Mouse (Mus musculus): ENCODE measurements around the gene S100pbp. TPM values are rescaled to one million over a fixed set of nuclear protein-coding genes. Genes with fewer than 3 reads are reported as not detected.
A peak's percentile ranks its signal among the peaks of the same experiment; 100 is the strongest.
"Not testable (repeated sequence)": the region's sequence is repeated elsewhere in the genome, so short reads cannot be mapped to it uniquely, and the experiment has no call there.

Gene S100pbp
- polyA plus RNA-seq, 1 experiment from 2014 or later, result 18.5 TPM

DNA sequence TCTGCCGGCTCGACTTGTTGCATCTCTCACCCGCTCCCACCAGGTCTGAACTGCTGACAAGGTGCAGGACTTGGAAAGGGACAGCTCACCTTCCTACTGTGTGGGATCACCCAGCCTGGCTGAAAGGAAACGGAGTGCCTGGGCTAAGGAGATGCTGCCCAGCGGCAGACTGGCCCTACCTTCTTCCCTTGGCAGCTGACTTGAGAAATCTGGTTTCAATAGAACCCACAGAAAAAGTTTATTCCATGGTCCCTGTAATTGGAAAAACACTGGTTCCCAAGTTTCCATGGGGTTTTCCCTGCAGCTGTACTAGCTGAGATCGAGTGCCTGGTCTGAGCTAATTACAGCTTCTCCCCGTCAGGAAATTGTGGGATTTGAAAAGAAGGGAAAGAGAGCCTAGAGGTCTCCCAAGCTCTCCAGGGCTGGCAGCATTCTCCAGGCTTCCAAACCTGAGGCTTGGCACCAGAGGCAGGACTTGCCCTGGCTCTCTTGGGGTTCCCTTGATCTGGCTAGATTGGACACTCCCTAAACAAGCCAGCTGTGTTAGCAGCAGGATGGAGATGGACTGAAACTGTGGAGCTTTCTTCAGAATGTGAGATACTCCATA lies 29.1 kb upstream of the S100pbp start:
- Histone ChIP-seq H3K4me1 (peaks cover 51% of the 10 kb centered on the region), H3K36me3 (peaks cover 84% of the 10 kb centered on the region), H3K9ac (no peak overlapping the region), H3K27me3 (no peaks in the 10 kb centered on the region), H3K4me3 (replicated peaks) (0 out of 2 replicates have a peak overlapping the region, but pooled peaks have one; percentile 1), H3K4me2 (replicated peaks) (no peak overlapping the region), H3K9me3 (replicated peaks) (no peaks in the 10 kb centered on the region), H3K27ac (replicated peaks) (peak overlapping the region; percentile 80)
- WGBS, result 42% methylated on average over 7 of the region's 7 CpGs
- peak; percentile 58 for ATAC-seq (ENCODE audit: insufficient number of reproducible peaks, low FRiP score, low TSS enrichment, low read depth)

DNA sequence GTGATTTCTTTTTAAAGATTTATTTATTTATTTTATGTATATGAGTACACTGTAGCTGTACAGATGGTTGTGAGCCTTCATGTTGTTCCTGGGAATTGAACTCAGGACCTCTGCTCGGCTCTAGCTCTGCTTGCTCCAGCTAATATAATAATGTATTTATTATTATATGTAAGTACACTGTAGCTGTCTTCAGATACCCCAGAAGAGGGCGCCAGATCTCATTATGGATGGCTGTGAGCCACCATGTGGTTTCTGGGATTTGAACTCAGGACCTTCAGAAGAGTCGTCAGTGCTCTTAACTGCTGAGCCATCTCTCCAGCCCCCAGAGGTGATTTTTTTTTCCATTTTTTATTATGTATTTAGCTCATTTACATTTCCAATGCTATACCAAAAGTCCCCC lies 23.0 kb upstream of the S100pbp start:
- H3K36me3 ChIP-seq, result peaks cover 85% of the 10 kb centered on the region
- H3K9ac ChIP-seq; H3K4me2 ChIP-seq (replicated peaks); H3K4me1 ChIP-seq; H3K27me3 ChIP-seq; H3K27ac ChIP-seq (replicated peaks); ATAC-seq (ENCODE audit: insufficient number of reproducible peaks, low FRiP score, low TSS enrichment, low read depth); H3K4me3 ChIP-seq (replicated peaks); H3K9me3 ChIP-seq (replicated peaks): not testable (repeated sequence)
- WGBS, result 71% methylated on average over 3 of the region's 3 CpGs

DNA sequence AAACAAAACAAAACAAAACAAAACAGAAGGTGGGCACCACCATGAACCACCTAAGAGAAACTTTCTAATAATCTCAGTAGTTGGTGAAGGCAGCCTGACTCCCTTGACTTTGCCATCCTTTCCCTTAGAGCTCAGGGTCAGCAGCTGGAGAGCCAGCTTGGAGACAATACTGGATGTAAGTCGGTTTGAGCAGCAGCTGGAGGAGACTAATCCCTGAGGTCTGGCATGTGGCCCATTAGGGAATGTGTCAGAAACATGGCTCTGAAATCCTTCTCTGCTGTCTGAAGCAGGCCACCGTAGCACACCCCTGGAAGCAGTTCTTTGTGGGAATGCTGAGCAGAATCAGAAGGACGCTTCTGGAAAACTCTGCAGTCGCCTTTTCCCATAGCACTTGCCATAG lies 21.9 kb upstream of the S100pbp start:
- Histone ChIP-seq H3K4me1 (no peaks in the 10 kb centered on the region), H3K36me3 (peaks cover 85% of the 10 kb centered on the region), H3K27ac (replicated peaks) (no peak overlapping the region), H3K4me3 (replicated peaks) (no peak overlapping the region), H3K9ac (no peak overlapping the region), H3K9me3 (replicated peaks) (no peaks in the 10 kb centered on the region), H3K4me2 (replicated peaks) (no peak overlapping the region), H3K27me3 (no peaks in the 10 kb centered on the region)
- no peak for ATAC-seq (ENCODE audit: insufficient number of reproducible peaks, low FRiP score, low TSS enrichment, low read depth)
- WGBS, result 59% methylated on average over 4 of the region's 4 CpGs

DNA sequence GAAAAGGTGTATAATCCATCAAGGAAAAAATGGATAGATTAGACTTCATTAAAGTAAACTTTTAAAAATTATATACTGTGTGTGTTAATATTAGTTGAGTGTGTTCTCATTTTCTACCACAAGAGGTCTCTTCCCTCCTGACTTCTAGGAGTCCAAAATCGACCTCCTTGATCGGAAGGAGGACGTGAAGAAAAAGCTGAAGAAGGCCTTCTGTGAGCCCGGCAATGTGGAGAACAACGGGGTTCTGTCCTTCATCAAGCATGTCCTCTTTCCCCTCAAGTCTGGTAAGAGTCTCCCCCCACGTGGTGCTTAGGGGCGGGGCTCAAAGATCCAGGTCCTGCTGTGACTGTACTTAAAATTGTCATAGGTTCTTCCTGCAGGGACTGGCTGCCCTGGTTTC lies 20.0 kb upstream of the S100pbp start:
- H3K36me3 ChIP-seq, result peaks cover 84% of the 10 kb centered on the region
- H3K9ac ChIP-seq, result no peak overlapping the region
- H3K4me1 ChIP-seq, result no peaks in the 10 kb centered on the region
- H3K4me3 ChIP-seq (replicated peaks), result no peak overlapping the region
- H3K4me2 ChIP-seq (replicated peaks), result no peak overlapping the region
- H3K9me3 ChIP-seq (replicated peaks), result no peaks in the 10 kb centered on the region
- no peaks in the 10 kb centered on the region for H3K27me3 ChIP-seq
- H3K27ac ChIP-seq (replicated peaks), result no peak overlapping the region
- 50% methylated on average over 7 of the region's 7 CpGs for WGBS
- ATAC-seq (ENCODE audit: insufficient number of reproducible peaks, low FRiP score, low TSS enrichment, low read depth), result no peak

DNA sequence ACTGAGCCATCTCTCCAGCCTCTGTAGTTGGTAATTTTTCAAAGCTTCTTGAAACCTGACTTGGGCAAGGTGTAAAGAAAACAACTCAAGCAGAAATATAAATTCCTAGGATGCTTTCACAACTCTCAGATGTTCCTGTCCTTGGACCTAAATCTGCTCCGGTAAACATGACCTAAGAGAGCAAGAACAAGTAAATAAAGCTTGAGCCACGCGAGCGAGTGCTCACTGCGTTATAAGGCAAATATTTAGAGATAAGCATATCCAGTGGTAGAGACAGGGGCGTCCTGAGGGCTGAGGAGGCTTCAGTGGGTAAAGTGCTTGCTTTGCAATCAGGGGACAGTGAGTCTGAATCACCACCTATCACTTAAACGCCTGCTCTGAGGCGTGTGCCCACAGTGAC lies 17.3 kb upstream of the S100pbp start:
- WGBS, result 95% methylated on average over 8 of the region's 8 CpGs
- H3K9ac ChIP-seq, result no peak overlapping the region
- H3K9me3 ChIP-seq (replicated peaks), result no peaks in the 10 kb centered on the region
- H3K27ac ChIP-seq (replicated peaks), result no peak overlapping the region
- H3K4me3 ChIP-seq (replicated peaks), result no peak overlapping the region
- H3K36me3 ChIP-seq, result peaks cover 88% of the 10 kb centered on the region
- ATAC-seq (ENCODE audit: insufficient number of reproducible peaks, low FRiP score, low TSS enrichment, low read depth), result no peak
- no peak overlapping the region for H3K4me2 ChIP-seq (replicated peaks)
- no peaks in the 10 kb centered on the region for H3K27me3 ChIP-seq
- H3K4me1 ChIP-seq, result no peaks in the 10 kb centered on the region

DNA sequence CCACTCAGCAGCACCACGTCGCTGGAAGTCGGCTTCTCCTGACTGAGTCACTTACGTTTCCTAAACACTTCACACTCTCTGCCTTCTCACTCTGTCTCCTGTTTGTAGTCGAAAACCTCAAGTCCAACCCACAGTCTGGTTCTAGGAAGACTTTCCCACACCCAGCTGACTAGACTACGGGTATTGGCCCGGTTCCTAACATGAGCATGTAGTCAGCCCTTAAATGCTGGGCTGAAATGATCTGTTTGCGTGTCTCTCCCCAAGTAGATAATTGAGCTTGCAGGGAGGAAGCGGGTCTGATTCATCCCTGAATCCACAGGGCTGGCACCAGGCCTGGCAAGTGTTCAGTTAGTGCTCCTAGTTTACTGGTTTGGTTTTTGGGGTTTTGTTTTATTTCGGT lies 15.1 kb upstream of the S100pbp start:
- H3K4me1 ChIP-seq, result no peaks in the 10 kb centered on the region
- no peak overlapping the region for H3K9ac ChIP-seq
- H3K4me2 ChIP-seq (replicated peaks), result no peak overlapping the region
- peak; percentile 66; the same call in 1 of the 2 replicates for ATAC-seq (ENCODE audit: insufficient number of reproducible peaks, low FRiP score, low TSS enrichment, low read depth)
- WGBS, result 88% methylated on average over 10 of the region's 10 CpGs
- H3K27me3 ChIP-seq, result no peaks in the 10 kb centered on the region
- H3K36me3 ChIP-seq, result peaks cover 88% of the 10 kb centered on the region
- 0 out of 2 replicates have a peak overlapping the region, but pooled peaks have one; percentile 34 for H3K27ac ChIP-seq (replicated peaks)
- H3K4me3 ChIP-seq (replicated peaks), result no peak overlapping the region
- no peaks in the 10 kb centered on the region for H3K9me3 ChIP-seq (replicated peaks)

DNA sequence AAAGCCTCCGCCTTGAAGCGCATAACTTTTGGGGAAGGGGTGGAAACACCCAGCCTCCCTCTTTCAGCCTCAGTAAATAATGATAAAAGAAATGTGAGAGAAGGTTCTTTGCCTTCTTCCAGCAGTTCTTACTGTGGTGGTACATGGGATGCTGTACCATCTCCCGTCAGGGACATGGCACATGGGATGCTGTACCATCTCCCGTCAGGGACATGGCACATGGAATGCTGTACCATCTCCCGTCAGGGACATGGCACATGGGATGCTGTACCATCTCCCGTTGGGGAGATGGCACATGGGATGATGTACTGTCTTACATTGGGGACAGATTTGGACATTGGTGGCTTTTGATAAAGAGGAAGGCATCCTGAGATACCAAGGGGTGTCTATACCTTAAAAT lies 8.0 kb upstream of the S100pbp start:
- no peak overlapping the region for H3K4me2 ChIP-seq (replicated peaks)
- 95% methylated on average over 6 of the region's 6 CpGs for WGBS
- no peaks in the 10 kb centered on the region for H3K27me3 ChIP-seq
- H3K27ac ChIP-seq (replicated peaks), result no peak overlapping the region
- ATAC-seq (ENCODE audit: insufficient number of reproducible peaks, low FRiP score, low TSS enrichment, low read depth), result no peak
- H3K9me3 ChIP-seq (replicated peaks), result no peaks in the 10 kb centered on the region
- H3K4me3 ChIP-seq (replicated peaks), result no peak overlapping the region
- no peak overlapping the region for H3K9ac ChIP-seq
- no peaks in the 10 kb centered on the region for H3K4me1 ChIP-seq
- peaks cover 72% of the 10 kb centered on the region for H3K36me3 ChIP-seq

DNA sequence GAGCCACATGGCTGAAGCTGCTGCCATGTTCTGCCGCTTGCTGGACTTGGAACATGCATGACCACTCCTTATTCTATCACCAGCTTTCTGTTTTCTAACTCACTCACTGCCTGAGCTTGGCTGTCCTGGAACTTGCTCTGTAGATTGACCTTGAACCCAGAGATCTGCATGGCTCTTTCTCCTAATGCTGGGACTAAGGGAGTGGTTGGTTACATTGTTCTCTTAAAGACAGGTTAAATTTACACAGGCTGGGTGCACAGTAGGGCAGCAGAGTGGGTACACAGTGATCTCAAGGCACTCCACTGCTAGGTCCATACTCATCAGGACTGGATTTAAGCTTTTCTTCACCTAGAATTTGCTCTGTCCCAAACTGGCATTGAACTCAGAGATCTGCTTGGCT lies 4.8 kb upstream of the S100pbp start:
- H3K9me3 ChIP-seq (replicated peaks), result no peaks in the 10 kb centered on the region
- ATAC-seq (ENCODE audit: insufficient number of reproducible peaks, low FRiP score, low TSS enrichment, low read depth), result no peak
- H3K4me1 ChIP-seq, result peaks cover 14% of the 10 kb centered on the region
- no peak overlapping the region for H3K9ac ChIP-seq
- no peaks in the 10 kb centered on the region for H3K27me3 ChIP-seq
- H3K4me2 ChIP-seq (replicated peaks), result no peak overlapping the region
- H3K4me3 ChIP-seq (replicated peaks), result no peak overlapping the region
- 94% methylated on average over 1 of the region's 1 CpGs for WGBS
- peaks cover 46% of the 10 kb centered on the region for H3K36me3 ChIP-seq
- no peak overlapping the region for H3K27ac ChIP-seq (replicated peaks)

DNA sequence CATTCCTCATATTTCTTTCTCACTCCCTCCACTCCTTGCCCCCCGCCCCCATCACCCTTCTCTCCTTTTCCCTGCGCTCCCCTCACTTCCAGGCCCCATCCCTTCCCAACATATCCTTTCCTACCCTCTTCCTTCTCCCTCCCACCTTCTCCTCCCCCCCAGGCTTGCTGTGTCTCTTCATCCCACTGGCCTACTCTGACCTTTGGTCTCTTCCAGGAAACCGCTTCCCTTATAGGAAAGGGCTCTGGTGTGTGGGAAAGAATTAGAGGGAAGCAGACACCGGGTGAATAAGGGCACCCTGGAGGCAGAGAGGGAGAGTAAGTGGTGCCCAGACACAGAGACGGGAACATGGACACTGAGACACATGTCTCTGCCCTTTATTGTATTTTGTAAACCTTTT lies 2.2 kb upstream of the S100pbp start:
- no peak for ATAC-seq (ENCODE audit: insufficient number of reproducible peaks, low FRiP score, low TSS enrichment, low read depth)
- peaks cover 27% of the 10 kb centered on the region for H3K36me3 ChIP-seq
- WGBS, result 67% methylated on average over 5 of the region's 5 CpGs
- H3K4me3 ChIP-seq (replicated peaks), result no peak overlapping the region
- no peaks in the 10 kb centered on the region for H3K27me3 ChIP-seq
- no peak overlapping the region for H3K27ac ChIP-seq (replicated peaks)
- H3K4me1 ChIP-seq, result peaks cover 20% of the 10 kb centered on the region
- no peaks in the 10 kb centered on the region for H3K9me3 ChIP-seq (replicated peaks)
- H3K9ac ChIP-seq, result no peak overlapping the region
- no peak overlapping the region for H3K4me2 ChIP-seq (replicated peaks)

DNA sequence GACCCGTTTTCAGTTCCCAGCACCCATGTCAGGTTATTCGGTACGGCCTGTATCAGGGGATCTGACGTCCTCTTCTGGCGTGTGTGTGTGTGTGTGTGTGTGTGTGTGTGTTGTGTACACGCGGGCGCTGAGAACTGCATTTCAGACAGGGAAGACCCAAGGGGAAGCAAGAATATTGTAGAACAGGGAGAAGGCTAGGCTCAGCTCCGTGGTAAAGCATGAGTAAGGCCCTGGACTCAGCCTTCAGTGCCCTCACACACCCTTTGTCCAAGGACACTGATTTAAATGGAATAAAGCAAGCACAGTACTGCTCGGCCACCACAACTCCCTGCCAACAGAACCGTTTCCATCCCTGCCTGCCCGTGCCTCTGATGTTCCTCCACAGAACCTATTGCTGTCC lies 1.0 kb upstream of the S100pbp start:
- Histone ChIP-seq H3K36me3 (peaks cover 17% of the 10 kb centered on the region; the same call in 1 of the 2 replicates), H3K9me3 (replicated peaks) (no peaks in the 10 kb centered on the region), H3K4me3 (replicated peaks) (peak overlapping the region; percentile 92), H3K4me2 (replicated peaks) (peak overlapping the region; percentile 71), H3K4me1 (peaks cover 20% of the 10 kb centered on the region), H3K27ac (replicated peaks) (peak overlapping the region; percentile 89), H3K9ac (peak overlapping the region; percentile 63), H3K27me3 (no peaks in the 10 kb centered on the region)
- WGBS, result 2% methylated on average over 12 of the region's 12 CpGs
- ATAC-seq (ENCODE audit: insufficient number of reproducible peaks, low FRiP score, low TSS enrichment, low read depth), result no peak

DNA sequence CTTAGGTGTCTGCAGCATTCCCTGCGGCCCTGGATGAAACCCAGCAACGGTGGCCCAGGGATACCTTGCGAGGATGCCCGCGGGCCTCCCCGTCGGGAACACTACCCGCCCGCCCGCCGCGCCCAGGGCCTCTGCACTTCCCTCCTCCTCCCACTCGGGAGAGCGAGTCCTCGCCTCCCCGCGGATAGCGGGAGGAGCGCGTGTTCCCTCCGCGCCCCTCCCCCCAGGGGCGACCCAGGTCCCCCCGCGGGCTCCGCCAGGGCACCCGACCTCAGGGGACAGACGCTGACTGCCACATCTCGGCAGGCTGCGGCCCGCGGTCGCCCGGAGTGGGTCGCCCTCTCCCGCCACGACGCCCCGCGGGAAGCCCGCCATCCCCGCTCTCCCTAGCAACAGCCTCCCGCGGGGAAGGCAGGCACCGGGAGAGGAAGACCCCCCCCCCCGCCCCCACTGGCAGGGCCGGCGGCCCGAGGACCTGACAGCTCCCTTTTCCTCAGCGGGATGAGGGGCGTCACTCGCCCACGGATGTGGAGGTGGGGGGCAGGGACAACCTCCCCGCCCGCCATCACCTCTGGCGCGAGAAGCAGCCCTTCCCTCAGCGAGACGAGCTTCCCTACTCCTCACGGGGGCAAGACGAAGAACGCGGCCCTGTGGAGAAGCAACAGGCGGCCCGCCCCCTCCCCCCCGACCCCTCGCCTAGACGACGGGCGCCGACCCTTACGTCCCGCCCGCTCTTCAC lies 555 bp downstream of the S100pbp start:
- H3K36me3 ChIP-seq, result 0 out of 2 replicates have a peak, but pooled peaks cover 3% of the 10 kb centered on the region
- peak overlapping the region; percentile 63 for H3K4me2 ChIP-seq (replicated peaks)
- H3K9me3 ChIP-seq (replicated peaks), result no peaks in the 10 kb centered on the region
- H3K27me3 ChIP-seq, result no peaks in the 10 kb centered on the region
- under 1% methylated on average over 69 of the region's 74 CpGs for WGBS
- peak overlapping the region; percentile 91 for H3K27ac ChIP-seq (replicated peaks)
- H3K9ac ChIP-seq, result peak overlapping the region; percentile 59
- ATAC-seq (ENCODE audit: insufficient number of reproducible peaks, low FRiP score, low TSS enrichment, low read depth), result peak; percentile 51
- H3K4me1 ChIP-seq, result peaks cover 20% of the 10 kb centered on the region
- peak overlapping the region; percentile 92 for H3K4me3 ChIP-seq (replicated peaks)

All from embryonic facial prominence, embryonic 15.5 days (tissue).